Mouse (Mus musculus): ENCODE measurements around the gene Morf4l1. TPM values are rescaled to one million over a fixed set of nuclear protein-coding genes. Genes with fewer than 3 reads are reported as not detected.
"Not testable (repeated sequence)": the region's sequence is repeated elsewhere in the genome, so short reads cannot be mapped to it uniquely, and the experiment has no call there.

The Morf4l1 gene
- polyA plus RNA-seq, 1 experiment from 2014 or later, result 546 TPM

DNA sequence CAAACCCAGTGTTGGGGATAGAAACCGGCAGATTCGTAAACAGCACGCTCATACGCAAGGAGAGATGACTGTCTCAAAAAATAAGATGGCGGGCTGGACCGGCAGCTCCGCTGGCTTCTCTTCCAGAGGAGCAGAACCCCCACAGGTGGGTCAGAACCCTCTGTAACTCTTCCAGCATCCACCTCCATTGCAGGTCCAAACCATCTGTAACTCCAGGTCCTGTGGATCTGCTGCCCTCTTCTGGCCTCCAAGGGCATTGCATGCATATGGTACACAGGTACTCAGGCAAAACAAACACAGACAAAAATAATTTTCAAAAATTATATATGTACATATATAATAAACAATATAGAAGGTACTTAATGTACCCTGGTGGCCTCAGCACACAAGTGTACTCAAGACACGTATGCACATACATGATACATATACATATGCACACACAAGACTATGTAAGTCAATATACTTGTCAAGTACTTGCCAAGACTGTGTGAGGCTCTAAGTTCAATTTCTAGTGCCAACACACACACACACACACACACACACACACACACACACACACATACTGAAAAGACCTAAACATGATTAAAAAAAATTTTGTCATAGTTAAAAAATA lies 37.6 kb downstream of the Morf4l1 start:
- WGBS, result 53% methylated on average over 8 of the region's 8 CpGs
- DNase-seq (ENCODE audit: low spot score), result peak; percentile 59
- ATAC-seq, result peak; percentile 51
- no peaks in the 10 kb centered on the region for H3K4me1 ChIP-seq (ENCODE audit: control insufficient read depth, insufficient read depth, low read length)
- H3K9ac ChIP-seq (ENCODE audit: low read length), result no peak overlapping the region
- H3K36me3 ChIP-seq (ENCODE audit: control insufficient read depth, insufficient read depth, low read length), result no peaks in the 10 kb centered on the region
- no peak overlapping the region for H3K4me3 ChIP-seq (ENCODE audit: low read depth, low read length)
- H3K9me3 ChIP-seq (replicated peaks; ENCODE audit: control insufficient read depth, low read length), result no peaks in the 10 kb centered on the region
- no peak overlapping the region for H3K27ac ChIP-seq (ENCODE audit: low read depth, low read length)
- H3K4me2 ChIP-seq (ENCODE audit: low read length), result no peak overlapping the region
- H3K27me3 ChIP-seq (replicated peaks; ENCODE audit: control insufficient read depth, insufficient read depth, low read length), result no peaks in the 10 kb centered on the region

DNA sequence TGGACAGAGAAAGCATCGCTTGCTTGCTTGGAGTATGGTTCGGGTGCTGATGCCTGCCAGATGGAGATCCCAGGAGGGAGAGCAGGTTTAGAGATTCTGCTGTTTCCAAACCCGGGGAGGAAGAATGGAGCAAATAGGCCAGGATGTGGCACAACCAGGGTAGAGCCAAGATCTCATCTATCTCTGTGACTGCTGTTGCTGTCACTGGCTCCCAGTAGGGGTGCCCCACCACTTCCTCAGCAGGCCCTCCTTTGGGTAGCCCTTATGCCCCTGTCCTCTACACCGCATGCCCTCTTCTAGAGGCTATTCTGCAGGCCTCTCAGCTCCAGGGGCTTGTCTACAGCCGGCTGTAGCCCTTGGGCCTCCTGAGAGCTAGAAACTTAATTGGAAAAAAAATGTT lies 38.4 kb downstream of the Morf4l1 start:
- no peak overlapping the region for H3K27ac ChIP-seq (ENCODE audit: low read depth, low read length)
- no peak overlapping the region for H3K4me2 ChIP-seq (ENCODE audit: low read length)
- ATAC-seq, result no peak
- no peaks in the 10 kb centered on the region for H3K9me3 ChIP-seq (replicated peaks; ENCODE audit: control insufficient read depth, low read length)
- no peaks in the 10 kb centered on the region for H3K36me3 ChIP-seq (ENCODE audit: control insufficient read depth, insufficient read depth, low read length)
- WGBS, result 86% methylated on average over 5 of the region's 5 CpGs
- no peak overlapping the region for H3K4me3 ChIP-seq (ENCODE audit: low read depth, low read length)
- no peaks in the 10 kb centered on the region for H3K27me3 ChIP-seq (replicated peaks; ENCODE audit: control insufficient read depth, insufficient read depth, low read length)
- H3K4me1 ChIP-seq (ENCODE audit: control insufficient read depth, insufficient read depth, low read length), result no peaks in the 10 kb centered on the region
- no peak overlapping the region for H3K9ac ChIP-seq (ENCODE audit: low read length)
- DNase-seq (ENCODE audit: low spot score), result no peak

DNA sequence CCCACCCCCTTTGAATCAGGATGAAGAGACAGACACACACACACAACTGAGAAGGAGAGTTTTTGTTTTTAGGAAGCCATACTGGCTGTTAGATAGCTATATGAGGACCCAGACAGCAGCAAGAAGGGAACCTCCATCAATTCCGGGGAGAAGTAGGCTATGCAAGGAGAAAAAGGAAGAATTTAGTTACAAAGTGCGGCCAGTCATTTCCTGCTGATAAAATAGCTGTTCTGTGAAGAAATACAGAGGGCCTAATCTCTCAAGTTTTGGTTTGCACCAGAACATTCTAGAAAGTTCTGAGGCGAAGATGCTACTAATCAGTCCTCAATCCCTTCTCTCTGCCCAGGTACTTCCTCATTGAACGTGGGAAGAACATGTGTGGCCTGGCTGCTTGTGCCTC lies 39.2 kb downstream of the Morf4l1 start:
- Histone ChIP-seq H3K9ac (ENCODE audit: low read length) (no peak overlapping the region), H3K4me3 (ENCODE audit: low read depth, low read length) (no peak overlapping the region), H3K4me2 (ENCODE audit: low read length) (no peak overlapping the region), H3K4me1 (ENCODE audit: control insufficient read depth, insufficient read depth, low read length) (no peaks in the 10 kb centered on the region), H3K27ac (ENCODE audit: low read depth, low read length) (no peak overlapping the region), H3K9me3 (replicated peaks; ENCODE audit: control insufficient read depth, low read length) (no peaks in the 10 kb centered on the region), H3K27me3 (replicated peaks; ENCODE audit: control insufficient read depth, insufficient read depth, low read length) (no peaks in the 10 kb centered on the region), H3K36me3 (ENCODE audit: control insufficient read depth, insufficient read depth, low read length) (no peaks in the 10 kb centered on the region)
- WGBS, result 88% methylated on average over 4 of the region's 4 CpGs
- no peak for DNase-seq (ENCODE audit: low spot score)
- ATAC-seq, result no peak

DNA sequence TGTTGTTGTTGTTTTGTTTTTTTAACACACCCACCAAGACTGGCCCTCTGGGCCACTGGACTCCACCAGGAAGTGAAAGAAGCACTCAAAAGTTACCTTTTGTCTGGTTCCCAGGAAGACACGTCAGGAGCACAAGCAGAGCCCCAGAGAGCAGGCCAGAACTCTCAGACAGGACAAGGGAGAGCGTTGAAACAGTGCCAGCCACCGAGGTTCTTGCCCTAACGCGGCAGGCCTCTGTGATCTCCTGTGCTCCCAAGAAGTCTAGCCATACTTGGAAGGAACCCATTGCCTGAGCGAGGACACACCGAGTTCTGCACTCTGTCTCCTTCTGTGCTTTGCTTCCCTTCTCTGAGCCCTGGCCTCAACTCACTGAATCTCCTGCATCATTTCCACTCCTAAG lies 44.4 kb downstream of the Morf4l1 start:
- Histone ChIP-seq H3K27me3 (replicated peaks; ENCODE audit: control insufficient read depth, insufficient read depth, low read length) (no peaks in the 10 kb centered on the region), H3K27ac (ENCODE audit: low read depth, low read length) (no peak overlapping the region), H3K9ac (ENCODE audit: low read length) (no peak overlapping the region), H3K4me3 (ENCODE audit: low read depth, low read length) (no peak overlapping the region), H3K4me1 (ENCODE audit: control insufficient read depth, insufficient read depth, low read length) (no peaks in the 10 kb centered on the region), H3K9me3 (replicated peaks; ENCODE audit: control insufficient read depth, low read length) (no peaks in the 10 kb centered on the region), H3K36me3 (ENCODE audit: control insufficient read depth, insufficient read depth, low read length) (no peaks in the 10 kb centered on the region), H3K4me2 (ENCODE audit: low read length) (no peak overlapping the region)
- 79% methylated on average over 7 of the region's 7 CpGs for WGBS
- DNase-seq (ENCODE audit: low spot score) (no peak), ATAC-seq (no peak)

DNA sequence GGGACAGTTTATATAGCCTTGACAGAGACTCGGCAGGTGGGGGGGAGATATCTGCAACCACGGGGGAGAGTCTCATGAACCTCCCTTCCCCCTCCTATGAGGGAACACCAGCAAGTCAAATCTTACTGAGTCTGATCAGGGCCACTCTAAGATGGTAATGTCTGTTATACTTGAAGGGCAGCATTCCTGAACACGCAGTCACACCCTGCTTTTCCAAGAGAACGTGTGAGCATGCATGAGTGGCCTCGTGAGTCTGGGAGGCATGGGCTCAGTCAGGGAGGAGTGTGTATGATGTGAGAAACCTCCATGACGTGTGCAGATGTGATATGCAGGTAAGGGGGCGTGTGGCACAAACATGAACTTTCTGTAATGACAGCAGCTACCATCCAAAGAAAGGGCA lies 45.1 kb downstream of the Morf4l1 start:
- no peak for ATAC-seq
- WGBS, result 88% methylated on average over 7 of the region's 7 CpGs

DNA sequence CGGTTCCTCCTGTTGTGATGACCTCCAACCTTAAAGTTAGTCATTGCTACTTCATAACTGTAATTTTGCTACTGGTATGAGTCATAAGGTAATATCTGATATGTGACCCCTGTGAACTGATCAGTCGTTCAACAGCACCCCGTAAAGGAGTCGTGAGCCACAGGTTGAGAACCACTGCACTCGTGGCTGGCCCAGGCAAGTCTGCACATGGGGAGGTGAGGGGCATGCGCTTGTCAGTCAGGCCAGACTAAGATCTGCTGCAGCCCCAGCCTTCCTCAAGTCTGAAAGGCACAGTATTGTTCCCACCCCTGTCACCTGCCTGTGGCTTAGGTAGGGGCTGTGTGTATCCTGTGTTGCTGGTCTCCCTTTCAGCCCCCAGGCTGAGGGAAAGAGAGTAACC lies 45.8 kb downstream of the Morf4l1 start:
- 92% methylated on average over 6 of the region's 6 CpGs for WGBS
- H3K27me3 ChIP-seq (replicated peaks; ENCODE audit: control insufficient read depth, insufficient read depth, low read length), result no peaks in the 10 kb centered on the region

More for the DNA sequence above, 45.1 kb downstream of the Morf4l1 start:
- H3K4me3 ChIP-seq (ENCODE audit: low read depth, low read length), result no peak overlapping the region
- no peaks in the 10 kb centered on the region for H3K4me1 ChIP-seq (ENCODE audit: control insufficient read depth, insufficient read depth, low read length)
- no peak overlapping the region for H3K27ac ChIP-seq (ENCODE audit: low read depth, low read length)
- H3K36me3 ChIP-seq (ENCODE audit: control insufficient read depth, insufficient read depth, low read length), result no peaks in the 10 kb centered on the region
- H3K9me3 ChIP-seq (replicated peaks; ENCODE audit: control insufficient read depth, low read length), result no peaks in the 10 kb centered on the region
- no peak overlapping the region for H3K4me2 ChIP-seq (ENCODE audit: low read length)
- H3K9ac ChIP-seq (ENCODE audit: low read length), result no peak overlapping the region
- H3K27me3 ChIP-seq (replicated peaks; ENCODE audit: control insufficient read depth, insufficient read depth, low read length), result no peaks in the 10 kb centered on the region
- DNase-seq (ENCODE audit: low spot score), result no peak

DNA sequence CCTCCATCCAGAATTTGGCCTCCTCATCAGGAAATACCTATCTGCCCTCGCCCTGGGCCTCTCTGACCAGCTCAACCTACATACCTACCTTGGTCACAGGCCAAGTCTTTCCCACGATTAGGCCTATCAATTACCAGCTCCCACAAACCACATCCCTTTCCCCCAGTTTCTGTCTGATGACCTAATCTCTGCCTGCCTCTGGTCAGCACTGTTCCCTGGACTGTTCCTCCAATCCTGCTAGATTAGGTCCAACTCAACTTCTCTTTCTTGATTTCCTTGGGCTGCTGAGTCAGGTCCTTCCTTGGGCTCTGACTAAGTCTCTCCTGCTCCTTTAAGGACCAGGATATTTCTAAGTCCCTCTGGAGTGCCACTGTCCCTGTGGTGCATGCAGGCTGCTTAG lies 47.2 kb downstream of the Morf4l1 start:
- H3K9ac ChIP-seq (ENCODE audit: low read length), result no peak overlapping the region
- H3K27me3 ChIP-seq (replicated peaks; ENCODE audit: control insufficient read depth, insufficient read depth, low read length), result no peaks in the 10 kb centered on the region
- no peaks in the 10 kb centered on the region for H3K4me1 ChIP-seq (ENCODE audit: control insufficient read depth, insufficient read depth, low read length)
- no peak overlapping the region for H3K4me2 ChIP-seq (ENCODE audit: low read length)
- no peak overlapping the region for H3K4me3 ChIP-seq (ENCODE audit: low read depth, low read length)
- H3K9me3 ChIP-seq (replicated peaks; ENCODE audit: control insufficient read depth, low read length), result no peaks in the 10 kb centered on the region
- no peaks in the 10 kb centered on the region for H3K36me3 ChIP-seq (ENCODE audit: control insufficient read depth, insufficient read depth, low read length)
- ATAC-seq, result no peak
- 80% methylated on average over 2 of the region's 2 CpGs for WGBS
- no peak overlapping the region for H3K27ac ChIP-seq (ENCODE audit: low read depth, low read length)
- DNase-seq (ENCODE audit: low spot score), result no peak

More for the DNA sequence above, 45.8 kb downstream of the Morf4l1 start:
- Histone ChIP-seq H3K9ac (ENCODE audit: low read length) (no peak overlapping the region), H3K27ac (ENCODE audit: low read depth, low read length) (no peak overlapping the region), H3K4me2 (ENCODE audit: low read length) (no peak overlapping the region), H3K9me3 (replicated peaks; ENCODE audit: control insufficient read depth, low read length) (no peaks in the 10 kb centered on the region), H3K36me3 (ENCODE audit: control insufficient read depth, insufficient read depth, low read length) (no peaks in the 10 kb centered on the region), H3K4me3 (ENCODE audit: low read depth, low read length) (no peak overlapping the region), H3K4me1 (ENCODE audit: control insufficient read depth, insufficient read depth, low read length) (no peaks in the 10 kb centered on the region)
- DNase-seq (ENCODE audit: low spot score), result no peak
- no peak for ATAC-seq

DNA sequence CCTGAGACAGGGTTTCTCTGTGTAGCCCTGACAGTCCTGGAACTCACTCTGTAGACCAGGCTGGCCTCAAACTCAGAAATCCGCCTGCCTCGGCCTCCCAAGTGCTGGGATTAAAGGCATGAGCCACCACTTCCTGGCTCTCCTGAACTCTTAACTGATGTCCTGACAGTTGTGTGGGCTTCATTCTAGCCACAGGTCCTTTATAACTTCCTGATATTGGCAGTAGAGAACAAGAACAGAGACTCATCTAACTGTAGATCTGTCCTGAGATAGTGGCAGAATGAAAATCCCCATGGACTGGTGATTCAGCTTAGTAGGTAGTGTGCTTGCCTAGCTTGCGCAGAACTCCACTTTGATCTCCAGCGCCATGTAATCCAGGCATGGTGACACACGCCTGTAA lies 53.6 kb downstream of the Morf4l1 start:
- not testable (repeated sequence) for H3K4me1 ChIP-seq (ENCODE audit: control insufficient read depth, insufficient read depth, low read length); DNase-seq (ENCODE audit: low spot score); H3K9ac ChIP-seq (ENCODE audit: low read length); H3K27ac ChIP-seq (ENCODE audit: low read depth, low read length); H3K36me3 ChIP-seq (ENCODE audit: control insufficient read depth, insufficient read depth, low read length); ATAC-seq; H3K4me3 ChIP-seq (ENCODE audit: low read depth, low read length); H3K27me3 ChIP-seq (replicated peaks; ENCODE audit: control insufficient read depth, insufficient read depth, low read length); H3K9me3 ChIP-seq (replicated peaks; ENCODE audit: control insufficient read depth, low read length); H3K4me2 ChIP-seq (ENCODE audit: low read length)
- WGBS, result 93% methylated on average over 5 of the region's 5 CpGs

DNA sequence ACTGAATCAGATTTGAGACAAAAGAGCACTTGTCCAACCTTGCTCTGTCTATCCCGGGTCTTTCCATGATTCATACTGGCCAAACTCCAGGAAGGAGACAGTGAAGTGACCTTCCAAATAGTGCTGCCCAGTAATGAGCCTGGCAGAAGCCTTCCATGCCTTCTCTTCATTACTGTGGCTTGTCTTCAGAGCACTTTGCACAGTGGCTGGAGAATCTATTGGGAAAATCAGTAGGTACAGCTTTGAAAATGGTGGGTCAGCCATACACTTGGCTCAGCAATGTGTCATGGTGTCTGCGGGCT lies 54.0 kb downstream of the Morf4l1 start:
- Histone ChIP-seq H3K9me3 (replicated peaks; ENCODE audit: control insufficient read depth, low read length) (no peaks in the 10 kb centered on the region), H3K4me1 (ENCODE audit: control insufficient read depth, insufficient read depth, low read length) (no peaks in the 10 kb centered on the region), H3K9ac (ENCODE audit: low read length) (no peak overlapping the region), H3K27ac (ENCODE audit: low read depth, low read length) (no peak overlapping the region), H3K27me3 (replicated peaks; ENCODE audit: control insufficient read depth, insufficient read depth, low read length) (no peaks in the 10 kb centered on the region), H3K4me3 (ENCODE audit: low read depth, low read length) (no peak overlapping the region), H3K36me3 (ENCODE audit: control insufficient read depth, insufficient read depth, low read length) (no peaks in the 10 kb centered on the region), H3K4me2 (ENCODE audit: low read length) (no peak overlapping the region)
- no peak for ATAC-seq
- WGBS, result 82% methylated on average over 2 of the region's 2 CpGs
- no peak for DNase-seq (ENCODE audit: low spot score)

All from forebrain, embryonic 14.5 days (tissue).